Mouse (Mus musculus): ENCODE results near the gene Cela3a.

The Cela3a gene

GRCm38 (mm10) chr4:137371596-137372523, 37.7 kb downstream of the Cela3a start:
- DNase-seq (ENCODE audit: low read depth, low spot score) = no peak

GRCm38 (mm10) chr4:137369954-137370750, 39.4 kb downstream of the Cela3a start:
- DNase-seq (ENCODE audit: low read depth, low spot score) = no peak

- no peak for DNase-seq (ENCODE audit: low read depth, low spot score)
Measured at GRCm38 (mm10) chr4:137368198-137368597, 41.4 kb downstream of the Cela3a start.

DNA sequence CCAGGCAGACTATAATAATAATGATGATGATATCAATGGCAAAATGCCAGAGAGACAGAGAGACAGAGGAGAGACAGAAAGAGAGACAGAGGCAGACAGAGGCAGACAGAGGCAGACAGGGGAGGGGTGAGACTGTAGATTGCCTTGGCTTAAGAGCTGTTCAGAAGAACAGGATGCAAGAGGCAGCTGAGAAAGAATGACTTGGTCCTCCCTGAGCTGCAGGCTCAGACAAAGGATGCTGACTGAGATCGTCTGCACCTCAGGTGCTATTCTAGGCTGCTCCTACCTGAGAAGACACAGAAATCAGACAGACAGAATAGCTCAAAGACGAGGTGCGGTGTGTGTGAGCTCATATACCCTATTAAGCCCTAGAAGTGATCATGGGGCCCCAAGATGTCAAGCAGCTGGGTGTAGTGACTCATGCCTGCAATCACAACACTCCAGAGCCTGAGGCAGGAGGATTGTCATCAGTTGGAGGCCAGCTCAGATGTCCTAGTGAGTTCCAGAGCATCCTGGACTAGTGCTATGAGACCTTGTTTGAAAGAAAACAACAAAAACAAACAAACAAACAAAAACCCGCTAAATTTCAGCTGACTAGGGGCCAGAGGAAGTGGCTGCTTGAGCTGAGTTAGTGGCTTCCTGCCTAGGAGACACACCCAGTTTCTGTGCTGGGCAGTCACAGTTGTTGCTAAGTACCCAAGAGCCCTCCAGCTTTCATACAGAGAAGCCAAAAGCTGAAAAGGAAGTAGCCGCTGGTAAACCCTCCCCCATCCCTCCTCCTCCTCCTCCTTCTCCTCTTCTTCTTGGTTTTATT, 42.1 kb downstream of the Cela3a start:
- DNase-seq (ENCODE audit: low read depth, low spot score) = no peak

DNA sequence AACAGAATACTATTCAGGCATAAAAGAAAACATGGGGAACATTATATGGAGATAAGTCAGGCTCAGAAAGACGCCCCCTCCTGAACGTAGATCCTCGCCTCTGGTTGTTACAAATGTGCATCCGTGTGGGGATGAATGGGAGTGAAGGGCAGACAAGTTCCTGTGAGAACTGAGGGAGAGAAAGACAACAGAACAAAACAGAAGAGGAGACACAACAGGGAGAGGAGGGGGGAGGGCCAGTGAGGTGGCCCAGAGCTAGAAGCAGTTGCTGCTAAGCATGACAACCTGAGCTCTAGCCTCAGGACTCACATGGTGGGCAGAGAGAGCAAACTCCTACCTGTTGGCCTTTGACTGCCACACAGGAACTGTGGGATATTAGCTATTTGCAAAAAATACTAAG, 43.5 kb downstream of the Cela3a start:
- no peak for DNase-seq (ENCODE audit: low read depth, low spot score)

- no peak for DNase-seq (ENCODE audit: low read depth, low spot score)
Measured at GRCm38 (mm10) chr4:137365356-137366062, 44.1 kb downstream of the Cela3a start.

GRCm38 (mm10) chr4:137364826-137365225, 44.8 kb downstream of the Cela3a start:
- no peak for DNase-seq (ENCODE audit: low read depth, low spot score)

GRCm38 (mm10) chr4:137360996-137361395, 48.6 kb downstream of the Cela3a start:
- no peak for DNase-seq (ENCODE audit: low read depth, low spot score)

DNA sequence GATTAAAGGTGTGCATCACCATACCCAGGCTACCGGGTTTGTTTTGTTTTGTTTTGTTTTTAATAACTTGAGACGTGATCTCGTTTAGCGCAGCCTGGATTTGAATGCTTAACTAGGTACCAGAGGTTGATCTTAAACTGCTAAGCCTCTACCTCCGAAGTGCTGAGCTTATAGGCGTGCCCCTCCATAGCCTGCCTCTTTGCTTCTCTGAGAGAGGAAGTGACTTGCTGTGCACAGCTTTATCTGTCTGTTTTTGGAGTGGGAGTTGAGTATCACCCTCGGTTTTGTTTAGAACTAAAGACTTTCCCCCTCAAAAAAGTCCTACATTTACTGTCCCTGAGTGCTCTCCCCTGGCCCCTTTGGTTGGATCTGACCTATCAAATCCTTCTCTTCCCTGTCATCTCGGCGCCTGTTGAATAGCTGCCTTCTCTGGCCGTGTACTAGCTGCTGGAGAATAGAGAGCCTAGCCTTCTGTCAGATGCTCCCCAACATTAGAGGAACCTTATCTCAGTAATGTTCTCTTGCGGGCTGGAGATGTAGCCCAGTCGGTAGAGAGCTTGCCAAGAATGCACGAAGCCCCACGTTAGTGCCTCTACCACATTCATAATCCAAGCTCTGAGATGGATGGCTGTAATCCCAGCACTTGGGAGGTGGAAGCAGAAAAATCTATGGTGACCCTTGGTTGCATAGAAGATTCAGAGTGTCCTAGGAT, 51.1 kb downstream of the Cela3a start:
- DNase-seq (ENCODE audit: low read depth, low spot score) = no peak

DNA sequence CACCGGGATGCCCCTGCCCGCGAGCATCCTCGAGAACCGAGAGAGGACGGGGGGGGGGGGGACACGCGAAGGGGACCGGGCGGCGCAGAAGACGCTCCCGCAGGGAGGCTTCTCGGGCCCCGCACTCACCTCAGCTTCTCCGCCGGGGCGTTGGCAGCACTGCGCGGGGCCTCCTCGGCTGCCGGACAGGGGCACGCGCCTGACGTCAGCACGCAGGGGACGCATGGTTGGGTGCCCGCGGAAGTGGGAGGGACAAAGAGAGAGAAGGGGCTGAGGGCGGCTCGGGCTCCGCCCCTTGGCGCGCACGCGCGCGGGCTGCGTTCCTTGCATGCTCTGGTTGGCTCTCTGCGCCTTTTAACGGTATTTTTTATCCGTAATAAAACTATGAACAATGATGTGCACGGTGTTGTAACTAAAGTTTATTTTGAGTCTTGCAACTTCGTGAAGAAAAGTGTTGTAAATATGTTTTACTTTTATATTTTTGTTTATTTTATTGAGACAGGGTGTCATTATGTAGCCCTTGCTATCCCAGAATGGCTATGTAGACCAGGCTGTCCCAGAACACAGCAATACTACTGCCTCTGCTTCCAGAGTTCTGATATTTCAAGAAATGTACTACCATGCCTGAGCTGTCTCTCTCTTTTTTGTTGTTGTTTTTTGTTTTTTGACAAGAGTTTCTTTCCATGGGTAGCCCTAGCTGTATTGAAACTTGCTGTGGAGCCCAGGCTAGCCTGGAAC, 51.9 kb downstream of the Cela3a start, which contains the start of gene Cdc42:
Gene Cdc42, minus strand, starts transcription at position 204 of the 738 bp plus-strand sequence.
- DNase-seq (ENCODE audit: low read depth, low spot score) = peak; percentile 87

DNA sequence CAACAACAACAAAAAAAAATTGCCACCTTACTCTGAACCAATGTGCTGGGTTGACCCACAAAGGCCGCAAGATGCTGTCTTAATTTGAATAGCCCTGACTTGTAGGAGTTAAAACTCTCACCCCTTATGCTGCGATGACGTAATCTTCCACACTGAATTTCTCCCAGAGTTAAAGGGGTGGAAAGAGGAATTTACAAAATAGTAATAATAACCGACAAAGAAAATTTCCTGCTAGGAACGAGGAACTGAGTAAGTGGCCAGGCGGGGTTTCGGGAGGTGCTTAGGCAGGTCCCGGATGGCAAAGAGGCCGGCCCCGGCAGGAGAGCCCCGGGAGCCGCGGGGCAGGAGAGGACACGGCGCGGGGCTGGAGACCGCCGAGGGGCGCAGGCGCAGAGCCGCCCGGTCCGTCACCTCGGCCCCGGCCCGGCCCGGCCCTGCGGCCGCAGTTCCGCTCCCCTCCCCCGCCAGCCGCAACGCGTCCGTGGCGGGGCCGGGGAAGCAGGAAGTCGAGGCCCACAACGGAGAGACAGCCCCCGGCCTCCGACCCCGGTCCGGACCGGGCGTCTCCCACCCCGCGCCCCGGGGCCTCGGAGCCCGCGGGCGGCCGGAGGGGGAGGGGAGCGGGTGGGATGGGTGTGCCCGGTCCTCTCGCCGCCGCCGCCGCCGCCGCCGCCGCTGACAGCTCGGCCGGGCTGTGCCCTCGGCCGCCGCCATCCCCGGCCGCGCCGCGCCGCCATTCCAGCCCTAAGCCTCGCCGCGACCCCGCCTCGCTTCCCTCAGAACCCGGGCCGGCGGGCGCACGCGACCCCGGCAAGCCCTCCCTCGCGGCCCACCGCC, 52.7 kb downstream of the Cela3a start:
- DNase-seq (ENCODE audit: low read depth, low spot score) = no peak

Data from WW6 (cell line).